Mouse (Mus musculus): ENCODE measurements around the gene Phf20.
"Not testable (repeated sequence)": the region's sequence is repeated elsewhere in the genome, so short reads cannot be mapped to it uniquely, and the experiment has no call there.

Gene Phf20

GRCm38 (mm10) chr2:156199944-156200343 is 3.7 kb downstream of the Phf20 start:
- DNase-seq (ENCODE audit: low spot score in 2 of 2), result no peak

DNA sequence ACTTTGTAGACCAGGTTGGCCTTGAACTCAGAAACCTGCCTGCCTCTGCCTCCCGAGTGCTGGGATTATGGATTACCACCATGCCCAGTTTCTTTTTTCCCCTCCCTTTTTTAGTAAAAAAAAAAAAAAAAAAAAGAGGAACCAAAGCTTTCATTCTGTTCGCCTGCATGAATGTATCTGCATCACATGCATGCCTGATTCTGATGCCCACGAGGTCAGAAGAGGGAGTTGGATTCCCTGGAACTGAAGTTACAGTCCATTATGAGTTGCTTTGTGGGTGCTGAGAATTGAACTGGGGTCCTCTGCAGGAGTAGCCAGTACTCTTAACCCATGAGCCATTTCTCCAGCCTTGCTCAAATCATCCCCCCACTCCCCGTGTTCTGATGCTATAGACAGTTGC is 5.2 kb downstream of the Phf20 start:
- DNase-seq (ENCODE audit: low spot score in 2 of 2), result no peak

DNA sequence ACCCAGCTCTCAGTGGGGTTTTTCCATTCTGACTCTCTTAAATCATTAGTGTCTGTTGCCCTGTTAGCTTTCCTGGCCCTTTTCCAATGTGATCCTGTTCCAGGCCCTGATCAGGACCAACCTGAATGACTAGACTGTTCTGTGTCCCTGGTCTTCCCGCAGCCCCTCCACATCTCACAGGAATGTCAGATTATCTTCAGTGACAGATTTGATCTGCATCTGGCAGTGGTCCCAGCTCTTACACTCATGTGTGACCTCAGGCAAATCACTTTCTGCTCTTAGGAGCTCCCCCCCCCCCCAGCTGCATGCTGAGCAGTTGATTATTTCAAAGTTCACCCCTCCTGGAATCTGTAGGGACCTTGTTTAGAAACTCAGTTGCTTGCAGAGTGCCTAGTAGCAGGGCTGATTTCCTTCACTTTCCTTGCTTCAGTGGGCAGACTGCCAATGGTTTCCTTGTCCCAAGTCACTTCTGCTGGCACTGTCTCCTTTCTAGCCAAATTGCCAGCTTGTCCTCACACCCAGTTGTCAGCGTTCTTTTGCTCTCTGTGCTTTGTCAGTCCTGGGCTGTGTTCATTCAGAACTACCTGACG is 6.7 kb downstream of the Phf20 start:
- DNase-seq (ENCODE audit: low spot score in 2 of 2), result peak in 1 of 2 experiments; percentile 33

- DNase-seq (ENCODE audit: low spot score in 2 of 2), result no peak
These were observed 7.7 kb downstream of the Phf20 start for GRCm38 (mm10) chr2:156203917-156204316.

GRCm38 (mm10) chr2:156217786-156218185 is 21.5 kb downstream of the Phf20 start:
- DNase-seq (ENCODE audit: low spot score in 2 of 2), result no peak

- DNase-seq (ENCODE audit: low spot score in 2 of 2), result no peak
These were observed 25.8 kb downstream of the Phf20 start for GRCm38 (mm10) chr2:156222100-156222499.

DNA sequence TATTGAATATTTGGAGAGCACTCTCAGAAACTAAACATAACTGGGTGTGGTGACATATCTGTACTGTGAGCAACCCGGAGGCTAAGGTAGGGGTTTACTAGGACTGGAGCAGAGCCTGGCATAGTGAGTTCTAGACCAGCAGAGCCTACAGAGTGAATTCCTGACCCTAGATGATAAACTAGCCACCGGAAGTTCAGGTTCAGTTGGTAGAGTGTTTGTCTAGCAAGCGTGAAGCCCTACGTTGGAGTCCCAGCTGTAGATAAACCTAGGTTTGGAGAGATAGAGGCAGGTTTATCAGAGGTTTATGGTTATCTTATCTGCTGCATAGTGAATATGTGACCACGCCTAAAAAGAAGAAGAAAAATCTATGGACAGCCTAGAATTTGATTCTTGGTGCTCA is 27.8 kb downstream of the Phf20 start:
- DNase-seq (ENCODE audit: low spot score in 2 of 2), result no peak

GRCm38 (mm10) chr2:156227689-156228088 is 31.4 kb downstream of the Phf20 start:
- no peak for DNase-seq (ENCODE audit: low spot score in 2 of 2)

DNA sequence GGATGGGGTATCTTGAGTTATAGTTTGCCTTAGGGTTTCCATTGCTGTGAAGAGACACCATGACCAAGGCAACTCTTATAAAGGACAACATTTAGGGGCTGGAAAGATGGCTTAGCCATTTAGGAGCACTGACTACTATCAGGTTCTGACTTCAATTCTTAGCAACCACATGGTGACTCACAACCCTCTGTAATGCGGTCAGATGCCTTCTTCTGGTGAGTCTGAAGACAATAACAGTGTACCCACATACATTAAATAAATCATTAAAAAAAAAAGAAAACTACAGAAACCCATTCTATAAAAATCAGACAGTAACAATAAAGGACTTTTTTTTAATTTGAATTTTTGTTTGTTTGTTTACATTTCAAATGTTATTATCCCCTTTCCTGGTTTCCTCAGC is 32.9 kb downstream of the Phf20 start:
- no peak for DNase-seq (ENCODE audit: low spot score in 2 of 2)

DNA sequence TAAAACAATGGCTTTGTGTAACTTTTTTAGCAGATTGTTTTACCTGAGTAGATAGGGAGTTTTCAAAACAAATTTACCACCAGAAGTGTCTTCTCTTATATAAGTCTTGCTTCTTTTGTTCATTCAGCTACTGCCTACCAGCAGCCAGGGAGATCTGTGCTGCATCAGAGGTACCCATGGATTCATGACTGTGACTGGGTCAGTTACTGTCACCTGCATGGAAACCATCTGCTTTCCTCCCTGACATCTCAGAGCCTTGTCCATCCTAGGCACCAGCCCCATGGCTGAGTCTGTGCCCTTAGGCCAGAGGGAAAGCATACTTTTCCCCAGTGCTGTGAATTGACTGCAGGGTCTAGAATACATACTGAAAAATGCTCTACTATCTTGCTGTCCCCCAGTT is 35.1 kb downstream of the Phf20 start:
- DNase-seq (ENCODE audit: low spot score in 2 of 2), result no peak

DNA sequence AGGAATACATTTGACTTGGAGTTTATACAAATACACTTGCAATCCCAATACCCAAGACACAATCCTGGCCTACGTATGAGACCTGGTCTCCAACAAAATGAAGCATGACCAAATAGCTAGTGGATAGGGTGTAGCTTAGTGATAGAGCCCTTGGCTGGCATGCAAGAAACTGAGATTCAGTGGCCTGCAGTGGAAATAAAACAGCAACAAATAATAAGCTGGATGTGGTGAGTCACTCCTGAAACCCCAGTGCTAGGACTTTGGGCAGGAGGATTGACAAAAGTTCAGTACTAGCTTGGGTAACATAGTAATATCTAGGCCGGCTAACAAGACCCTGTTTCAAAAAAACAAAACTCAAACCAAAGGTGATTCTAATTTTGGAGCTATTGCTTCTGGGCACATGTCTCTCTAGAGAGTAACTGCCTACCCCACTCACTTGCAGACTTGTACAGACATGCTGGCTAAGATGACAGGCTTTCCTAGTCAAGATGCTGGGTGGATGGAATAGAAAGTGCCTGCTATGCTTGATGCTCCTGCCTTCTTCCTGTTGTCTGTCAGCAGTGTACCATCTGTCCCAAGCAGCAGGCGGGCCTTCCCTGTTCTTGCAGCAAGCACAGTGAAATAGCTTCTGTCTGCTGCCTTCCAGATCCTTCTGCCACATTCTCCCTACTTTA is 37.1 kb downstream of the Phf20 start:
- DNase-seq (ENCODE audit: low spot score in 2 of 2), result peak; percentile 66 to 85

- DNase-seq (ENCODE audit: low spot score in 2 of 2), result not testable (repeated sequence)
These were observed 37.8 kb downstream of the Phf20 start for GRCm38 (mm10) chr2:156234016-156234415.

DNA sequence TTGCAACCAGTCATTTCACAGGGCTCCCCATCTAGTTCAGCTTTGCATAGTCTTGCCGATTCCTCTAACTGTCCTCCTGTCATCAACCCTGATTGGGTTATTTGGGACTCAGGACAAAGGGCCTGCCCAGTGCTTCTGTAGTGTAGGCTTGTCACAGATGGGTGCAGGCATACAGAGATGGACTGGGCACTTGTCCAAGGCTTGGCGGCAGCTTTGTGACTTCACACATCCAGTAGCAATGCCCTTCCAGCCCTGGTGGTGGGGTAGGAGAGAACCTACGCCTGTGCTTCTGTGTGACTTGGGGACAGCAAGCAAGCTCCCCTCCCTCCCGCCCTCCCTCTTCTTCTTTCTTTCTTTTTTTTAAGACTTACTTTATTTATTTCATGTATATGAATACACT is 39.6 kb downstream of the Phf20 start:
- DNase-seq (ENCODE audit: low spot score in 2 of 2), result peak; percentile 51 to 57

DNA sequence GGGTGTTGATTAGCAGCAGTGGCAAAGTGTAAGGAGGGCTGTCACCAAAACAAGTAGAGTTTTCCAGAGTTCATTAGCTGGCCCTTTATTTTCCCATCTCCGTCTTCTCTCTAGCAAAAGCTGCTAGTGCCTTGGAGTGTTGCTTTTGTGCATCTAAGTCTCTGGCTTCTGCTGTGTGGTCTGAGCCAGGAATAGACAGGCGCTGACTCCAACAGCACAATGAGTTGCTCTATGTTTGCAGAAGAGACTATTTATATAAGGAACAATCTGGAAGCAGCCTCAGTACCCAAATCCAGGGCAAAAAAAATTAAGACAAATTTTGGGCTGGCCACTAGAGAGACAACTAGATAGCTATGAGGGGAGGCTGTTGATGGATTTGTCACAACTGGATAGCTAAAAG is 45.4 kb downstream of the Phf20 start:
- peak; percentile 48 to 71 for DNase-seq (ENCODE audit: low spot score in 2 of 2)

GRCm38 (mm10) chr2:156243011-156243410 is 46.7 kb downstream of the Phf20 start:
- no peak for DNase-seq (ENCODE audit: low spot score in 2 of 2)

GRCm38 (mm10) chr2:156247599-156247998 is 51.3 kb downstream of the Phf20 start:
- DNase-seq (ENCODE audit: low spot score in 2 of 2), result no peak

- DNase-seq (ENCODE audit: low spot score in 2 of 2), result no peak
These were observed 54.5 kb downstream of the Phf20 start for GRCm38 (mm10) chr2:156250761-156251160.

- peak in 1 of 2 experiments; percentile 38 for DNase-seq (ENCODE audit: low spot score in 2 of 2)
These were observed 55.0 kb downstream of the Phf20 start for GRCm38 (mm10) chr2:156251291-156251690.

GRCm38 (mm10) chr2:156257051-156257450 is 60.8 kb downstream of the Phf20 start:
- DNase-seq (ENCODE audit: low spot score in 2 of 2), result peak; percentile 44 to 62

GRCm38 (mm10) chr2:156257922-156258761 is 61.9 kb downstream of the Phf20 start:
- no peak for DNase-seq (ENCODE audit: low spot score in 2 of 2)

- no peak for DNase-seq (ENCODE audit: low spot score in 2 of 2)
These were observed 64.7 kb downstream of the Phf20 start for GRCm38 (mm10) chr2:156260968-156261367.

GRCm38 (mm10) chr2:156263204-156263893 is 67.1 kb downstream of the Phf20 start:
- no peak for DNase-seq (ENCODE audit: low spot score in 2 of 2)
